Mouse (Mus musculus) neural tube, embryonic 13.5 days (tissue): ENCODE measurements around the gene Fam208b. TPM values are rescaled to one million over a fixed set of nuclear protein-coding genes. Genes with fewer than 3 reads are reported as not detected.

Experiments
- ATAC-seq: fragments of 200-750 bp; cut with Nextera tagmentation; 2 replicates; pipeline ENCODE4 v1.8.0; 2017; ENCODE audit warnings: low read depth, mild to moderate bottlenecking, moderate TSS enrichment, moderate library complexity
- H3K27ac ChIP-seq: fragments of 300-500 bp; sonication (generic); replicated peaks from 2 replicates; pipeline ENCODE4 v1.5.1; 2015; ENCODE audit warnings: moderate library complexity, mild to moderate bottlenecking, inconsistent platforms
- H3K27me3 ChIP-seq: fragments of 300-500 bp; sonication (generic); 2 replicates; pipeline ENCODE4 v1.6.1; 2015; ENCODE audit warnings: mild to moderate bottlenecking, inconsistent platforms
- H3K36me3 ChIP-seq: fragments of 300-500 bp; sonication (generic); 2 replicates; pipeline ENCODE4 v1.6.1; 2015; ENCODE audit warnings: mild to moderate bottlenecking, inconsistent platforms
- H3K4me1 ChIP-seq: fragments of 300-500 bp; sonication (generic); replicated peaks from 2 replicates; pipeline ENCODE4 v1.6.1; 2015; ENCODE audit warnings: inconsistent platforms
- H3K4me2 ChIP-seq: fragments of 300-500 bp; sonication (generic); 2 replicates; pipeline ENCODE4 v1.6.1; 2015; ENCODE audit warnings: inconsistent platforms, mild to moderate bottlenecking, moderate library complexity
- H3K4me3 ChIP-seq: fragments of 300-500 bp; sonication (generic); 2 replicates; pipeline ENCODE4 v1.5.1; 2015; ENCODE audit warnings: mild to moderate bottlenecking, inconsistent platforms
- H3K9ac ChIP-seq: fragments of 300-500 bp; sonication (generic); 2 replicates; pipeline ENCODE4 v1.6.1; 2015; ENCODE audit warnings: moderate library complexity, mild to moderate bottlenecking, inconsistent platforms
- H3K9me3 ChIP-seq: fragments of 300-500 bp; sonication (generic); 2 replicates; pipeline ENCODE4 v1.6.1; 2016; ENCODE audit warnings: inconsistent platforms
- WGBS: fragments of 180-500 bp; shearing (Covaris S2); methylation state at CpG from one replicate; pipeline ENCODE4 v1.1.7; 2015; 5-methylcytosine and 5-hydroxymethylcytosine counted together
- polyA plus RNA-seq: library from polyadenylated mRNA; unstranded; fragments of >200 nt; fragmentation: Nextera tagmentation; extraction: Ambion mirVana; gene quantifications from 2 replicates; pipeline ENCODE4 v1.2.1, GENCODE M21; 2015

Gene Fam208b
- polyA plus RNA-seq: 15.3 and 17.3 TPM in 2 replicates

- Histone ChIP-seq H3K9me3 (no peaks in the 10 kb centered on the region), H3K4me3 (peak within 1 kb of the TSS; percentile 99), H3K36me3 (no peaks in the 10 kb centered on the region), H3K4me1 (peaks cover 12% of the 10 kb centered on the region), H3K4me2 (peak within 1 kb of the TSS; percentile 87), H3K9ac (peak within 1 kb of the TSS; percentile 90), H3K27me3 (peaks cover 15% of the 10 kb centered on the region), H3K27ac (peak within 1 kb of the TSS; percentile 91)
- ATAC-seq: peak; percentile 99
- under 1% methylated on average over 58 of the region's 58 CpGs for WGBS
Measured at GRCm38 (mm10) chr13:3610795-3611438, at the start of gene Fam208b. Gene Fam208b, minus strand, starts transcription at chr13:3611108.

GRCm38 (mm10) chr13:3659163-3660160 lies 48.6 kb upstream of the Fam208b start:
- Histone ChIP-seq H3K27ac (no peak overlapping the region), H3K4me2 (no peak overlapping the region), H3K9ac (no peak overlapping the region), H3K36me3 (no peaks in the 10 kb centered on the region), H3K4me1 (no peaks in the 10 kb centered on the region), H3K9me3 (no peaks in the 10 kb centered on the region), H3K27me3 (no peaks in the 10 kb centered on the region), H3K4me3 (no peak overlapping the region)
- no peak for ATAC-seq
- WGBS: 82% methylated on average over 16 of the region's 16 CpGs

GRCm38 (mm10) chr13:3654432-3654831 lies 43.5 kb upstream of the Fam208b start:
- WGBS: 85% methylated on average over 2 of the region's 2 CpGs

GRCm38 (mm10) chr13:3650569-3650968 lies 39.7 kb upstream of the Fam208b start:
- ATAC-seq: no peak
- no peak overlapping the region for H3K4me3 ChIP-seq
- no peaks in the 10 kb centered on the region for H3K4me1 ChIP-seq
- no peak overlapping the region for H3K4me2 ChIP-seq
- 94% methylated on average over 4 of the region's 4 CpGs for whole genome bisulfite sequencing
- no peaks in the 10 kb centered on the region for H3K27me3 ChIP-seq
- H3K36me3 ChIP-seq: peaks cover 56% of the 10 kb centered on the region
- no peak overlapping the region for H3K27ac ChIP-seq
- no peak overlapping the region for H3K9ac ChIP-seq
- H3K9me3 ChIP-seq: no peaks in the 10 kb centered on the region

More at GRCm38 (mm10) chr13:3654432-3654831, 43.5 kb upstream of the Fam208b start:
- no peak overlapping the region for H3K4me3 ChIP-seq
- no peak overlapping the region for H3K4me2 ChIP-seq
- H3K4me1 ChIP-seq: no peaks in the 10 kb centered on the region
- H3K27ac ChIP-seq: no peak overlapping the region
- H3K9ac ChIP-seq: no peak overlapping the region
- H3K36me3 ChIP-seq: peaks cover 37% of the 10 kb centered on the region
- no peaks in the 10 kb centered on the region for H3K27me3 ChIP-seq
- ATAC-seq: no peak
- H3K9me3 ChIP-seq: no peaks in the 10 kb centered on the region

- no peaks in the 10 kb centered on the region for H3K4me1 ChIP-seq
- H3K36me3 ChIP-seq: peaks cover 52% of the 10 kb centered on the region
- H3K27ac ChIP-seq: no peak overlapping the region
- H3K27me3 ChIP-seq: no peaks in the 10 kb centered on the region
- H3K4me3 ChIP-seq: no peak overlapping the region
- 88% methylated on average over 7 of the region's 7 CpGs for WGBS
- H3K9ac ChIP-seq: no peak overlapping the region
- ATAC-seq: no peak
- H3K9me3 ChIP-seq: no peaks in the 10 kb centered on the region
- no peak overlapping the region for H3K4me2 ChIP-seq
Measured at GRCm38 (mm10) chr13:3646566-3646965, 35.7 kb upstream of the Fam208b start.

- no peak overlapping the region for H3K4me3 ChIP-seq
- H3K36me3 ChIP-seq: peaks cover 49% of the 10 kb centered on the region
- H3K4me2 ChIP-seq: no peak overlapping the region
- no peak for ATAC-seq
- no peaks in the 10 kb centered on the region for H3K4me1 ChIP-seq
- no peaks in the 10 kb centered on the region for H3K9me3 ChIP-seq
- WGBS: 94% methylated on average over 3 of the region's 3 CpGs
- no peak overlapping the region for H3K9ac ChIP-seq
- no peak overlapping the region for H3K27ac ChIP-seq
- H3K27me3 ChIP-seq: no peaks in the 10 kb centered on the region
Measured at GRCm38 (mm10) chr13:3645919-3646318, 35.0 kb upstream of the Fam208b start.

- Histone ChIP-seq H3K9ac (no peak overlapping the region), H3K36me3 (peaks cover 39% of the 10 kb centered on the region), H3K4me3 (no peak overlapping the region), H3K9me3 (no peaks in the 10 kb centered on the region), H3K27me3 (no peaks in the 10 kb centered on the region), H3K4me1 (no peaks in the 10 kb centered on the region), H3K27ac (no peak overlapping the region), H3K4me2 (no peak overlapping the region)
- 93% methylated on average over 5 of the region's 5 CpGs for WGBS
- ATAC-seq: no peak
Measured at GRCm38 (mm10) chr13:3644871-3645270, 34.0 kb upstream of the Fam208b start.

- H3K36me3 ChIP-seq: peaks cover 30% of the 10 kb centered on the region
- no peak overlapping the region for H3K27ac ChIP-seq
- H3K9ac ChIP-seq: no peak overlapping the region
- H3K4me3 ChIP-seq: no peak overlapping the region
- WGBS: 86% methylated on average over 5 of the region's 5 CpGs
- no peak overlapping the region for H3K4me2 ChIP-seq
- H3K9me3 ChIP-seq: no peaks in the 10 kb centered on the region
- ATAC-seq: no peak
- H3K4me1 ChIP-seq: no peaks in the 10 kb centered on the region
- no peaks in the 10 kb centered on the region for H3K27me3 ChIP-seq
Measured at GRCm38 (mm10) chr13:3642538-3642937, 31.6 kb upstream of the Fam208b start.

- Histone ChIP-seq H3K4me2 (no peak overlapping the region), H3K4me3 (no peak overlapping the region), H3K4me1 (no peaks in the 10 kb centered on the region), H3K27me3 (no peaks in the 10 kb centered on the region), H3K9me3 (no peaks in the 10 kb centered on the region), H3K9ac (no peak overlapping the region), H3K27ac (no peak overlapping the region), H3K36me3 (peaks cover 30% of the 10 kb centered on the region)
- no peak for ATAC-seq
- WGBS: 80% methylated on average over 9 of the region's 9 CpGs
Measured at GRCm38 (mm10) chr13:3642049-3642448, 31.1 kb upstream of the Fam208b start.

GRCm38 (mm10) chr13:3636797-3637196 lies 25.9 kb upstream of the Fam208b start:
- Histone ChIP-seq H3K9ac (no peak overlapping the region), H3K36me3 (no peaks in the 10 kb centered on the region), H3K27ac (no peak overlapping the region), H3K4me3 (no peak overlapping the region), H3K9me3 (no peaks in the 10 kb centered on the region), H3K4me1 (peaks cover 3% of the 10 kb centered on the region; the same call in 1 of the 2 replicates), H3K27me3 (peaks cover 4% of the 10 kb centered on the region), H3K4me2 (no peak overlapping the region)
- no peak for ATAC-seq
- WGBS: 75% methylated on average over 11 of the region's 11 CpGs

GRCm38 (mm10) chr13:3635076-3635475 lies 24.2 kb upstream of the Fam208b start:
- Histone ChIP-seq H3K4me3 (no peak overlapping the region), H3K27ac (no peak overlapping the region), H3K4me1 (peaks cover 3% of the 10 kb centered on the region; the same call in 1 of the 2 replicates), H3K4me2 (peak overlapping the region; percentile 75), H3K36me3 (no peaks in the 10 kb centered on the region), H3K27me3 (peaks cover 4% of the 10 kb centered on the region), H3K9me3 (no peaks in the 10 kb centered on the region), H3K9ac (no peak overlapping the region)
- ATAC-seq: no peak
- WGBS: 96% methylated on average over 3 of the region's 3 CpGs
